Mouse (Mus musculus) embryonic facial prominence, embryonic 11.5 days (tissue): ENCODE measurements around the gene Gcsh. TPM values are rescaled to one million over a fixed set of nuclear protein-coding genes. Genes with fewer than 3 reads are reported as not detected.

ENCODE experiments used
- ATAC-seq: fragments of 200-750 bp; cut with Nextera tagmentation; replicated peaks from 2 replicates; pipeline ENCODE4 v1.8.0; 2017; ENCODE audit warnings: low read depth; ENCODE audit not compliant: insufficient number of reproducible peaks, low FRiP score, low TSS enrichment
- DNase-seq: peaks from one replicate; pipeline ENCODE4 v3.0.0-alpha.2; 2015; ENCODE audit warnings: low spot score
- H3K27ac ChIP-seq: fragments of 300-500 bp; sonication (generic); replicated peaks from 2 replicates; pipeline ENCODE4 v1.5.1; 2014; ENCODE audit warnings: mild to moderate bottlenecking, low read depth, low read length, control low read depth
- H3K27me3 ChIP-seq: fragments of 300-500 bp; sonication (generic); 2 replicates; pipeline ENCODE4 v1.6.1; 2014; ENCODE audit warnings: mild to moderate bottlenecking, low read length, moderate library complexity, mixed read lengths; ENCODE audit not compliant: control insufficient read depth, insufficient read depth
- H3K36me3 ChIP-seq: fragments of 300-500 bp; sonication (generic); replicated peaks from 2 replicates; pipeline ENCODE4 v1.6.1; 2014; ENCODE audit warnings: low read depth, mild to moderate bottlenecking, low read length, moderate library complexity, mixed read lengths; ENCODE audit not compliant: control insufficient read depth, insufficient read depth
- H3K4me1 ChIP-seq: fragments of 300-500 bp; sonication (generic); 2 replicates; pipeline ENCODE4 v1.6.1; 2014; ENCODE audit warnings: low read length, mixed read lengths; ENCODE audit not compliant: control insufficient read depth, insufficient read depth
- H3K4me2 ChIP-seq: fragments of 300-500 bp; sonication (generic); 2 replicates; pipeline ENCODE4 v1.6.1; 2014; ENCODE audit warnings: low read depth, mild to moderate bottlenecking, control low read depth, low read length, moderate library complexity
- H3K4me3 ChIP-seq: fragments of 300-500 bp; sonication (generic); 2 replicates; pipeline ENCODE4 v1.5.1; 2014; ENCODE audit warnings: low read depth, low read length, control low read depth
- H3K9ac ChIP-seq: fragments of 300-500 bp; sonication (generic); replicated peaks from 2 replicates; pipeline ENCODE4 v1.6.1; 2014; ENCODE audit warnings: mild to moderate bottlenecking, control low read depth, low read length
- H3K9me3 ChIP-seq: fragments of 300-500 bp; sonication (generic); replicated peaks from 2 replicates; pipeline ENCODE4 v1.6.1; 2016; ENCODE audit warnings: mild to moderate bottlenecking, low read length, inconsistent platforms, mixed read lengths; ENCODE audit not compliant: control insufficient read depth
- WGBS: fragments of 180-500 bp; shearing (Covaris S2); extraction: QIAGEN DNeasy Blood & Tissue Kit; methylation state at CpG from one replicate; pipeline ENCODE4 v1.1.7; 2014; 5-methylcytosine and 5-hydroxymethylcytosine counted together
- polyA plus RNA-seq: library from polyadenylated mRNA; unstranded; fragments of >200 nt; fragmentation: Nextera tagmentation; extraction: Ambion mirVana; gene quantifications from 2 replicates; pipeline ENCODE4 v1.2.1, GENCODE M21; 2014

Gene Gcsh
- polyA plus RNA-seq, 1 experiment from 2014 or later: 166 TPM

- Histone ChIP-seq H3K36me3 (no peaks in the 10 kb centered on the region), H3K4me1 (no peaks in the 10 kb centered on the region), H3K9ac (no peak overlapping the region), H3K9me3 (no peaks in the 10 kb centered on the region), H3K4me3 (no peak overlapping the region), H3K27me3 (no peaks in the 10 kb centered on the region), H3K4me2 (no peak overlapping the region), H3K27ac (no peak overlapping the region)
- 80% methylated on average over 6 of the region's 6 CpGs for WGBS
- DNase-seq (no peak), ATAC-seq (no peak)
These were observed 23.8 kb downstream of the Gcsh start for GRCm38 (mm10) chr8:116969531-116969930.

GRCm38 (mm10) chr8:116954415-116954814, 38.9 kb downstream of the Gcsh start:
- 91% methylated on average over 9 of the region's 9 CpGs for WGBS
- Histone ChIP-seq H3K36me3 (peaks cover 6% of the 10 kb centered on the region), H3K4me3 (no peak overlapping the region), H3K4me1 (no peaks in the 10 kb centered on the region), H3K9ac (no peak overlapping the region), H3K4me2 (no peak overlapping the region), H3K27ac (no peak overlapping the region), H3K27me3 (no peaks in the 10 kb centered on the region), H3K9me3 (no peaks in the 10 kb centered on the region)
- no peak for DNase-seq
- no peak for ATAC-seq

GRCm38 (mm10) chr8:116952428-116952827, 40.9 kb downstream of the Gcsh start:
- Histone ChIP-seq H3K9me3 (no peaks in the 10 kb centered on the region), H3K27me3 (no peaks in the 10 kb centered on the region), H3K4me3 (no peak overlapping the region), H3K4me1 (no peaks in the 10 kb centered on the region), H3K27ac (no peak overlapping the region), H3K9ac (no peak overlapping the region), H3K4me2 (no peak overlapping the region), H3K36me3 (peaks cover 6% of the 10 kb centered on the region)
- DNase-seq (no peak), ATAC-seq (no peak)
- 91% methylated on average over 8 of the region's 8 CpGs for WGBS

GRCm38 (mm10) chr8:116951778-116952177, 41.6 kb downstream of the Gcsh start:
- 98% methylated on average over 2 of the region's 2 CpGs for WGBS
- H3K27me3 ChIP-seq: no peaks in the 10 kb centered on the region
- no peak overlapping the region for H3K27ac ChIP-seq
- H3K9me3 ChIP-seq: no peaks in the 10 kb centered on the region
- no peak overlapping the region for H3K4me3 ChIP-seq
- H3K4me1 ChIP-seq: no peaks in the 10 kb centered on the region
- no peak overlapping the region for H3K4me2 ChIP-seq
- H3K36me3 ChIP-seq: peaks cover 4% of the 10 kb centered on the region
- H3K9ac ChIP-seq: no peak overlapping the region
- DNase-seq (no peak), ATAC-seq (no peak)

- Histone ChIP-seq H3K4me3 (no peak overlapping the region), H3K4me2 (no peak overlapping the region)
- WGBS: 74% methylated on average over 5 of the region's 5 CpGs
These were observed 42.0 kb downstream of the Gcsh start for GRCm38 (mm10) chr8:116951369-116951768.

GRCm38 (mm10) chr8:116947589-116947988, 45.7 kb downstream of the Gcsh start:
- no peak overlapping the region for H3K9ac ChIP-seq
- DNase-seq (no peak), ATAC-seq (no peak)
- no peaks in the 10 kb centered on the region for H3K36me3 ChIP-seq
- H3K9me3 ChIP-seq: no peaks in the 10 kb centered on the region
- no peak overlapping the region for H3K4me2 ChIP-seq
- H3K27me3 ChIP-seq: no peaks in the 10 kb centered on the region
- no peak overlapping the region for H3K4me3 ChIP-seq
- H3K4me1 ChIP-seq: no peaks in the 10 kb centered on the region
- WGBS: 81% methylated on average over 7 of the region's 7 CpGs
- H3K27ac ChIP-seq: no peak overlapping the region

More at GRCm38 (mm10) chr8:116951369-116951768, 42.0 kb downstream of the Gcsh start:
- H3K27ac ChIP-seq: no peak overlapping the region
- no peak overlapping the region for H3K9ac ChIP-seq
- H3K27me3 ChIP-seq: no peaks in the 10 kb centered on the region
- DNase-seq: no peak
- no peaks in the 10 kb centered on the region for H3K4me1 ChIP-seq
- no peak for ATAC-seq
- H3K9me3 ChIP-seq: no peaks in the 10 kb centered on the region
- H3K36me3 ChIP-seq: peaks cover under 1% of the 10 kb centered on the region; the same call in 1 of the 2 replicates

- Histone ChIP-seq H3K4me2 (no peak overlapping the region), H3K27me3 (no peaks in the 10 kb centered on the region), H3K9ac (no peak overlapping the region), H3K36me3 (no peaks in the 10 kb centered on the region), H3K4me3 (no peak overlapping the region), H3K4me1 (no peaks in the 10 kb centered on the region), H3K9me3 (no peaks in the 10 kb centered on the region), H3K27ac (no peak overlapping the region)
- 88% methylated on average over 6 of the region's 6 CpGs for WGBS
- no peak for ATAC-seq
- no peak for DNase-seq
These were observed 46.5 kb downstream of the Gcsh start for GRCm38 (mm10) chr8:116946851-116947250.

- ATAC-seq (no peak), DNase-seq (no peak)
- no peak overlapping the region for H3K9ac ChIP-seq
- no peak overlapping the region for H3K4me3 ChIP-seq
- H3K27me3 ChIP-seq: no peaks in the 10 kb centered on the region
- H3K4me2 ChIP-seq: no peak overlapping the region
- H3K9me3 ChIP-seq: no peaks in the 10 kb centered on the region
- WGBS: 88% methylated on average over 21 of the region's 21 CpGs
- H3K36me3 ChIP-seq: no peaks in the 10 kb centered on the region
- H3K27ac ChIP-seq: no peak overlapping the region
- no peaks in the 10 kb centered on the region for H3K4me1 ChIP-seq
These were observed 47.0 kb downstream of the Gcsh start for GRCm38 (mm10) chr8:116946268-116946838.
